Mouse (Mus musculus) activated CD4-positive, CD25-positive, alpha-beta regulatory T cell, adult 9 weeks (primary cell): ENCODE results near the gene Tmsb15a. TPM values are rescaled to one million over a fixed set of nuclear protein-coding genes. Genes with fewer than 3 reads are reported as not detected.

ENCODE experiments used
- polyA plus RNA-seq: library from polyadenylated mRNA; unstranded; fragments of 100-300 nt; shearing (Covaris generic); gene quantifications from one replicate; pipeline ENCODE4 v1.2.1, GENCODE M21; 2017

Gene Tmsb15a
- polyA plus RNA-seq, result not detected

GRCm38 (mm10) chrX:135725161-135725560 is at the start of gene Tmsb15a:
Gene Tmsb15a, minus strand, starts transcription at chrX:135725261.

GRCm38 (mm10) chrX:135742304-135743055 is 17.4 kb upstream of the Tmsb15a start, which contains the start of the genes Armcx5 and Gprasp1:
Gene Armcx5, plus strand, starts transcription at chrX:135742733.
Gene Gprasp1, plus strand, starts transcription at chrX:135742733.

DNA sequence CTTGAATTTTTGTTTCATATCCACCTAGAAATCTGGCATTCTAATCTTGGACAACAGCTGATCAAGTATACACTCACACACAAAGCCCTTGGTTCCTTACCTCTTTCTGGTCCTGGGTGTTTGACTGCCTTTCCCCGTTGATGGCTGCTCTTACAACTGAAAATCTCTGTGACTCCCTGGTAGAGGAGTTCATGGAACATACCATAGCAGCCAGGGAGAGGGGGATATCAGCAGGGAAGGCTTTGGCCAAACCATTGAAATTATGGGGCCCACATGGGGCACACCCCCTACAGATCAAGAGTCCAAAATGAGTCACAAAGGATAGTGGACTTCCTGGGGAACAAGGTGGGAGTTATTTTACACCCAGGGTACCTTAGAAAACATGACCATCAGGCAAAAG is 31.4 kb downstream of the Tmsb15a start, which contains the start of gene Tcp11x2:
TSS of gene Tcp11x2 (minus strand) at position 158 of the 400 bp plus-strand sequence.

Other genes starting within 250 kb of the Tmsb15a start
- not detected for gene AV320801, start 230.7 kb downstream of the Tmsb15a start, polyA plus RNA-seq
- not detected for gene Nxf7, start 126.5 kb downstream of the Tmsb15a start, polyA plus RNA-seq
- not detected for gene Prame, start 97.6 kb downstream of the Tmsb15a start, polyA plus RNA-seq
- gene Tcp11x2, start 31.5 kb downstream of the Tmsb15a start, polyA plus RNA-seq, result not detected
- 13.7 TPM for gene Armcx5, start 17.5 kb upstream of the Tmsb15a start, polyA plus RNA-seq
- gene Gprasp1, start 17.5 kb upstream of the Tmsb15a start, polyA plus RNA-seq, result 44.3 TPM
- gene Bhlhb9, start 72.3 kb upstream of the Tmsb15a start, polyA plus RNA-seq, result 35.7 TPM
- 18.9 TPM for gene Gprasp2, start 113.8 kb upstream of the Tmsb15a start, polyA plus RNA-seq